Mouse (Mus musculus) liver, postnatal 0 days (tissue): ENCODE measurements around the gene Id3. TPM values are rescaled to one million over a fixed set of nuclear protein-coding genes. Genes with fewer than 3 reads are reported as not detected.

Experiments
- ATAC-seq: fragments of 200-750 bp; cut with Nextera tagmentation; 2 replicates; pipeline ENCODE4 v1.8.0; 2017; ENCODE audit warnings: mild to moderate bottlenecking, moderate library complexity
- DNase-seq: peaks from one replicate; pipeline ENCODE4 v3.0.0-alpha.2; 2016
- H3K27ac ChIP-seq: fragments of 300-500 bp; sonication (generic); 2 replicates; pipeline ENCODE4 v1.5.1; 2014; ENCODE audit warnings: antibody characterized with exemption, moderate library complexity, mild to moderate bottlenecking, low read depth
- H3K27me3 ChIP-seq: fragments of 300-500 bp; sonication (generic); 2 replicates; pipeline ENCODE4 v1.6.1; 2014; ENCODE audit warnings: low read length, control low read depth, mixed read lengths; ENCODE audit not compliant: insufficient read depth
- H3K36me3 ChIP-seq: fragments of 300-500 bp; sonication (generic); replicated peaks from 2 replicates; pipeline ENCODE4 v1.6.1; 2014; ENCODE audit warnings: mild to moderate bottlenecking, control low read depth, low read length, moderate library complexity, mixed read lengths; ENCODE audit not compliant: insufficient read depth
- H3K4me1 ChIP-seq: fragments of 300-500 bp; sonication (generic); 2 replicates; pipeline ENCODE4 v1.6.1; 2014; ENCODE audit warnings: antibody characterized with exemption, mild to moderate bottlenecking, control low read depth; ENCODE audit not compliant: insufficient read depth
- H3K4me2 ChIP-seq: fragments of 300-500 bp; sonication (generic); 2 replicates; pipeline ENCODE4 v1.6.1; 2014; ENCODE audit warnings: low read depth, mild to moderate bottlenecking, low read length, moderate library complexity, mixed read lengths
- H3K4me3 ChIP-seq: fragments of 300-500 bp; sonication (generic); 2 replicates; pipeline ENCODE4 v1.5.1; 2014; ENCODE audit warnings: low read depth, low read length
- H3K9ac ChIP-seq: fragments of 300-500 bp; sonication (generic); replicated peaks from 2 replicates; pipeline ENCODE4 v1.6.1; 2014; ENCODE audit warnings: mild to moderate bottlenecking, moderate library complexity
- H3K9me3 ChIP-seq: fragments of 300-500 bp; sonication (generic); 2 replicates; pipeline ENCODE4 v1.6.1; 2016; ENCODE audit warnings: mild to moderate bottlenecking, control low read depth, low read length, mixed read lengths
- CTCF ChIP-seq: sonication (generic); IDR thresholded peaks from 2 replicates; pipeline ENCODE4 v1.5.1; 2016; ENCODE audit warnings: antibody characterized with exemption, low read depth
- EP300 ChIP-seq: IDR thresholded peaks from 2 replicates; pipeline ENCODE4 v1.6.1; 2016; ENCODE audit warnings: antibody characterized with exemption, low read depth, mild to moderate bottlenecking
- WGBS: fragments of 180-500 bp; shearing (Covaris S2); extraction: QIAGEN DNeasy Blood & Tissue Kit; methylation state at CpG from one replicate; pipeline ENCODE4 v1.1.7; 2014; ENCODE audit not compliant: insufficient replicate concordance; 5-methylcytosine and 5-hydroxymethylcytosine counted together
- polyA plus RNA-seq: library from polyadenylated mRNA; unstranded; fragments of >200 nt; fragmentation: Nextera tagmentation; extraction: Ambion mirVana; gene quantifications from 2 replicates; pipeline ENCODE4 v1.2.1, GENCODE M21; 2015

Gene Id3
- polyA plus RNA-seq, 1 experiment from 2014 or later = 77.3 TPM

GRCm38 (mm10) chr4:136123111-136123791 is 20.0 kb upstream of the Id3 start:
- no peaks in the 10 kb centered on the region for H3K36me3 ChIP-seq
- no peak overlapping the region for H3K4me2 ChIP-seq
- TF ChIP-seq CTCF (no peak), EP300 (no peak)
- H3K9me3 ChIP-seq = no peaks in the 10 kb centered on the region
- H3K27ac ChIP-seq = peak overlapping the region; percentile 51
- 0 out of 2 replicates have a peak, but pooled peaks cover 6% of the 10 kb centered on the region for H3K27me3 ChIP-seq
- 42% methylated on average over 8 of the region's 8 CpGs for WGBS
- DNase-seq = no peak
- ATAC-seq = peak; percentile 24; the same call in 1 of the 2 replicates
- H3K4me3 ChIP-seq = no peak overlapping the region
- H3K9ac ChIP-seq = no peak overlapping the region
- peaks cover 12% of the 10 kb centered on the region for H3K4me1 ChIP-seq

GRCm38 (mm10) chr4:136123792-136124161 is 19.5 kb upstream of the Id3 start:
- 87% methylated on average over 3 of the region's 3 CpGs for WGBS
- Histone ChIP-seq H3K9me3 (no peaks in the 10 kb centered on the region), H3K4me1 (peaks cover 12% of the 10 kb centered on the region), H3K4me3 (no peak overlapping the region), H3K9ac (no peak overlapping the region), H3K36me3 (no peaks in the 10 kb centered on the region), H3K27ac (peak overlapping the region; percentile 51; the same call in 1 of the 2 replicates), H3K27me3 (0 out of 2 replicates have a peak, but pooled peaks cover 6% of the 10 kb centered on the region), H3K4me2 (no peak overlapping the region)
- ATAC-seq (no peak), DNase-seq (no peak)
- TF ChIP-seq EP300 (no peak), CTCF (no peak)

GRCm38 (mm10) chr4:136124581-136124980 is 18.7 kb upstream of the Id3 start:
- Histone ChIP-seq H3K4me1 (peaks cover 12% of the 10 kb centered on the region), H3K4me3 (no peak overlapping the region), H3K4me2 (no peak overlapping the region), H3K9ac (no peak overlapping the region), H3K9me3 (peaks cover 2% of the 10 kb centered on the region), H3K27me3 (0 out of 2 replicates have a peak, but pooled peaks cover 6% of the 10 kb centered on the region), H3K36me3 (no peaks in the 10 kb centered on the region), H3K27ac (no peak overlapping the region)
- DNase-seq (no peak), ATAC-seq (no peak)
- WGBS = 89% methylated on average over 4 of the region's 4 CpGs
- no peak for TF ChIP-seq EP300
- TF ChIP-seq CTCF = no peak

- Histone ChIP-seq H3K4me1 (peaks cover 5% of the 10 kb centered on the region; the same call in 1 of the 2 replicates), H3K27me3 (0 out of 2 replicates have a peak, but pooled peaks cover 3% of the 10 kb centered on the region), H3K27ac (no peak overlapping the region), H3K9me3 (peaks cover 4% of the 10 kb centered on the region), H3K9ac (no peak overlapping the region), H3K36me3 (no peaks in the 10 kb centered on the region), H3K4me3 (no peak overlapping the region), H3K4me2 (no peak overlapping the region)
- TF ChIP-seq CTCF (no peak), EP300 (no peak)
- no peak for DNase-seq
- WGBS = 78% methylated on average over 11 of the region's 11 CpGs
- 0 out of 2 replicates have a peak, but pooled peaks have one; percentile 17 for ATAC-seq
Observed at GRCm38 (mm10) chr4:136125458-136125857, 17.8 kb upstream of the Id3 start.

GRCm38 (mm10) chr4:136126019-136126418 is 17.3 kb upstream of the Id3 start:
- H3K27ac ChIP-seq = no peak overlapping the region
- DNase-seq (no peak), ATAC-seq (no peak)
- peaks cover 4% of the 10 kb centered on the region for H3K9me3 ChIP-seq
- H3K9ac ChIP-seq = no peak overlapping the region
- 0 out of 2 replicates have a peak, but pooled peaks cover 3% of the 10 kb centered on the region for H3K27me3 ChIP-seq
- H3K36me3 ChIP-seq = no peaks in the 10 kb centered on the region
- H3K4me3 ChIP-seq = no peak overlapping the region
- TF ChIP-seq CTCF = no peak
- TF ChIP-seq EP300 = no peak
- peaks cover 5% of the 10 kb centered on the region; the same call in 1 of the 2 replicates for H3K4me1 ChIP-seq
- WGBS = 72% methylated on average over 5 of the region's 5 CpGs
- no peak overlapping the region for H3K4me2 ChIP-seq

GRCm38 (mm10) chr4:136127670-136128069 is 15.6 kb upstream of the Id3 start:
- Histone ChIP-seq H3K27me3 (no peaks in the 10 kb centered on the region), H3K27ac (no peak overlapping the region), H3K36me3 (no peaks in the 10 kb centered on the region), H3K9me3 (peaks cover 4% of the 10 kb centered on the region), H3K4me1 (peaks cover 5% of the 10 kb centered on the region; the same call in 1 of the 2 replicates), H3K4me3 (no peak overlapping the region), H3K9ac (no peak overlapping the region), H3K4me2 (0 out of 2 replicates have a peak overlapping the region, but pooled peaks have one; percentile 6)
- 52% methylated on average over 13 of the region's 13 CpGs for whole genome bisulfite sequencing
- DNase-seq (no peak), ATAC-seq (no peak)
- no peak for TF ChIP-seq CTCF
- no peak for TF ChIP-seq EP300
